Mouse (Mus musculus): ENCODE measurements at regions not wholly inside any gene's neighbourhood (a gene's known extent, or its start where the extent isn't known, plus 50 kb on each side); places are given as distances from the start of the nearest gene placed in this dataset.

GRCm38 (mm10) chr17:88209565-88209964 is 144.5 kb upstream of the Fbxo11 start:
- TF ChIP-seq CTCF (IDR thresholded peaks at IDR 0.05; ENCODE audit: extremely low read depth, insufficient read depth, insufficient read length, insufficient replicate concordance) (no peak), POLR2A (IDR thresholded peaks at IDR 0.05; ENCODE audit: low read depth, low read length) (no peak)
